Mouse (Mus musculus) hindbrain, postnatal 0 days (tissue): ENCODE results near the gene Ociad2. TPM values are rescaled to one million over a fixed set of nuclear protein-coding genes. Genes with fewer than 3 reads are reported as not detected.

ENCODE experiments used
- ATAC-seq: fragments of 200-750 bp; cut with Nextera tagmentation; 2 replicates; pipeline ENCODE4 v1.8.0; 2017; ENCODE audit warnings: mild to moderate bottlenecking, moderate TSS enrichment, moderate library complexity
- DNase-seq: peaks from one replicate; pipeline ENCODE4 v3.0.0-alpha.2; 2015; ENCODE audit warnings: low spot score
- H3K27ac ChIP-seq: fragments of 300-500 bp; sonication (generic); 2 replicates; pipeline ENCODE4 v1.5.1; 2014; ENCODE audit warnings: mild to moderate bottlenecking
- H3K27me3 ChIP-seq: fragments of 300-500 bp; sonication (generic); 2 replicates; pipeline ENCODE4 v1.6.1; 2014; ENCODE audit warnings: low read length, mixed read lengths; ENCODE audit not compliant: insufficient read depth
- H3K36me3 ChIP-seq: fragments of 300-500 bp; sonication (generic); 2 replicates; pipeline ENCODE4 v1.6.1; 2014; ENCODE audit warnings: low read length, mixed read lengths; ENCODE audit not compliant: insufficient read depth
- H3K4me1 ChIP-seq: fragments of 300-500 bp; sonication (generic); 2 replicates; pipeline ENCODE4 v1.6.1; 2014; ENCODE audit warnings: antibody characterized with exemption, low read length, mixed read lengths; ENCODE audit not compliant: insufficient read depth
- H3K4me2 ChIP-seq: fragments of 300-500 bp; sonication (generic); 2 replicates; pipeline ENCODE4 v1.6.1; 2014; ENCODE audit warnings: low read depth, mild to moderate bottlenecking, low read length, moderate library complexity, mixed read lengths
- H3K4me3 ChIP-seq: fragments of 300-500 bp; sonication (generic); 2 replicates; pipeline ENCODE4 v1.5.1; 2014; ENCODE audit warnings: low read length
- H3K9ac ChIP-seq: fragments of 300-500 bp; sonication (generic); replicated peaks from 2 replicates; pipeline ENCODE4 v1.6.1; 2014; ENCODE audit warnings: mild to moderate bottlenecking, low read length, moderate library complexity, mixed read lengths
- H3K9me3 ChIP-seq: fragments of 300-500 bp; sonication (generic); 2 replicates; pipeline ENCODE4 v1.6.1; 2016; ENCODE audit warnings: low read length, mixed read lengths
- CTCF ChIP-seq: IDR thresholded peaks from 2 replicates; pipeline ENCODE4 v1.5.1; 2016; ENCODE audit warnings: antibody characterized with exemption, control low read depth, low read depth
- WGBS: fragments of 180-500 bp; shearing (Covaris S2); extraction: QIAGEN DNeasy Blood & Tissue Kit; methylation state at CpG from one replicate; pipeline ENCODE4 v1.1.7; 2014; 5-methylcytosine and 5-hydroxymethylcytosine counted together
- polyA plus RNA-seq: library from polyadenylated mRNA; unstranded; fragments of >200 nt; fragmentation: Nextera tagmentation; extraction: Ambion mirVana; gene quantifications from 2 replicates; pipeline ENCODE4 v1.2.1, GENCODE M21; 2015
- total RNA-seq: library from RNA; depleted of rRNA; stranded (reverse); fragments of >200 nt; gene quantifications from 2 replicates; pipeline ENCODE4 v1.2.3, GENCODE M21; 2014

Ociad2 gene
- total and polyA plus RNA-seq, 2 experiments from 2014 or later = 15.7 to 31.3 TPM

- Histone ChIP-seq H3K4me3 (no peak overlapping the region), H3K9me3 (no peaks in the 10 kb centered on the region), H3K27ac (no peak overlapping the region), H3K9ac (no peak overlapping the region), H3K36me3 (no peaks in the 10 kb centered on the region), H3K4me2 (no peak overlapping the region), H3K27me3 (no peaks in the 10 kb centered on the region), H3K4me1 (no peaks in the 10 kb centered on the region)
- WGBS = 75% methylated on average over 4 of the region's 4 CpGs
- no peak for TF ChIP-seq CTCF
- DNase-seq (no peak), ATAC-seq (no peak)
Measured at GRCm38 (mm10) chr5:73367906-73368305, 27.1 kb upstream of the Ociad2 start.

- WGBS = 94% methylated on average over 2 of the region's 2 CpGs
Measured at GRCm38 (mm10) chr5:73364107-73364864, 23.5 kb upstream of the Ociad2 start.

GRCm38 (mm10) chr5:73362791-73363190 is 22.0 kb upstream of the Ociad2 start:
- Histone ChIP-seq H3K4me1 (no peaks in the 10 kb centered on the region), H3K27ac (no peak overlapping the region), H3K27me3 (no peaks in the 10 kb centered on the region), H3K4me3 (no peak overlapping the region), H3K9me3 (no peaks in the 10 kb centered on the region), H3K9ac (no peak overlapping the region), H3K4me2 (no peak overlapping the region), H3K36me3 (no peaks in the 10 kb centered on the region)
- ATAC-seq = no peak
- DNase-seq = no peak
- no peak for TF ChIP-seq CTCF
- WGBS = 86% methylated on average over 5 of the region's 5 CpGs

More at GRCm38 (mm10) chr5:73364107-73364864, 23.5 kb upstream of the Ociad2 start:
- H3K9me3 ChIP-seq = no peaks in the 10 kb centered on the region
- no peak overlapping the region for H3K9ac ChIP-seq
- no peaks in the 10 kb centered on the region for H3K36me3 ChIP-seq
- H3K4me2 ChIP-seq = no peak overlapping the region
- ATAC-seq = no peak
- no peaks in the 10 kb centered on the region for H3K4me1 ChIP-seq
- no peak for DNase-seq
- TF ChIP-seq CTCF = no peak
- no peak overlapping the region for H3K4me3 ChIP-seq
- no peak overlapping the region for H3K27ac ChIP-seq
- H3K27me3 ChIP-seq = no peaks in the 10 kb centered on the region

GRCm38 (mm10) chr5:73362338-73362737 is 21.5 kb upstream of the Ociad2 start:
- no peak for DNase-seq
- no peak overlapping the region for H3K4me3 ChIP-seq
- no peaks in the 10 kb centered on the region for H3K36me3 ChIP-seq
- H3K4me2 ChIP-seq = no peak overlapping the region
- H3K9ac ChIP-seq = no peak overlapping the region
- TF ChIP-seq CTCF = no peak
- H3K27ac ChIP-seq = no peak overlapping the region
- H3K4me1 ChIP-seq = no peaks in the 10 kb centered on the region
- H3K9me3 ChIP-seq = no peaks in the 10 kb centered on the region
- H3K27me3 ChIP-seq = no peaks in the 10 kb centered on the region
- no peak for ATAC-seq
- 87% methylated on average over 7 of the region's 7 CpGs for WGBS

GRCm38 (mm10) chr5:73360240-73360639 is 19.4 kb upstream of the Ociad2 start:
- DNase-seq (no peak), ATAC-seq (no peak)
- Histone ChIP-seq H3K4me2 (peak overlapping the region; percentile 40), H3K4me3 (peak overlapping the region; percentile 18; the same call in 1 of the 2 replicates), H3K9ac (no peak overlapping the region), H3K27ac (no peak overlapping the region), H3K4me1 (no peaks in the 10 kb centered on the region), H3K36me3 (no peaks in the 10 kb centered on the region), H3K9me3 (no peaks in the 10 kb centered on the region), H3K27me3 (no peaks in the 10 kb centered on the region)
- no peak for TF ChIP-seq CTCF
- 27% methylated on average over 12 of the region's 12 CpGs for WGBS

- Histone ChIP-seq H3K4me2 (peak overlapping the region; percentile 40), H3K36me3 (no peaks in the 10 kb centered on the region), H3K4me1 (no peaks in the 10 kb centered on the region), H3K9me3 (no peaks in the 10 kb centered on the region), H3K9ac (no peak overlapping the region), H3K27ac (no peak overlapping the region), H3K27me3 (no peaks in the 10 kb centered on the region), H3K4me3 (0 out of 2 replicates have a peak overlapping the region, but pooled peaks have one; percentile 18)
- DNase-seq (no peak), ATAC-seq (no peak)
- 30% methylated on average over 12 of the region's 12 CpGs for WGBS
- TF ChIP-seq CTCF = no peak
Measured at GRCm38 (mm10) chr5:73359752-73360141, 18.9 kb upstream of the Ociad2 start.

GRCm38 (mm10) chr5:73359134-73359751 is 18.4 kb upstream of the Ociad2 start:
- Histone ChIP-seq H3K27ac (no peak overlapping the region), H3K9me3 (no peaks in the 10 kb centered on the region), H3K4me1 (no peaks in the 10 kb centered on the region), H3K36me3 (no peaks in the 10 kb centered on the region), H3K27me3 (no peaks in the 10 kb centered on the region), H3K4me2 (peak overlapping the region; percentile 40), H3K4me3 (no peak overlapping the region), H3K9ac (no peak overlapping the region)
- TF ChIP-seq CTCF = no peak
- ATAC-seq = no peak
- 80% methylated on average over 6 of the region's 6 CpGs for WGBS
- DNase-seq = no peak
